Mouse (Mus musculus): ENCODE results near the gene Zcchc24. TPM values are rescaled to one million over a fixed set of nuclear protein-coding genes. Genes with fewer than 3 reads are reported as not detected.

Zcchc24 gene
- polyA plus RNA-seq, 1 experiment: 12.4 TPM

GRCm38 (mm10) chr14:25789946-25790345 lies 21.1 kb upstream of the Zcchc24 start:
- Histone ChIP-seq H3K27me3 (replicated peaks; ENCODE audit: control insufficient read depth, insufficient read depth, low read length) (no peaks in the 10 kb centered on the region), H3K4me3 (ENCODE audit: insufficient read depth, low read depth, low read length) (no peak overlapping the region), H3K4me1 (ENCODE audit: control insufficient read depth, insufficient read depth, low read length) (no peaks in the 10 kb centered on the region), H3K27ac (ENCODE audit: insufficient read depth, low read depth, low read length) (no peak overlapping the region), H3K36me3 (ENCODE audit: control insufficient read depth, insufficient read depth, low read length) (no peaks in the 10 kb centered on the region)
- no peak for DNase-seq
- 76% methylated on average over 1 of the region's 1 CpGs for WGBS
- TF ChIP-seq CTCF (conservative IDR thresholded peaks at IDR 0.05; ENCODE audit: insufficient read depth, insufficient read length, low read depth, low read length): no peak
- no peak for TF ChIP-seq POLR2A (IDR thresholded peaks at IDR 0.05; ENCODE audit: low read depth, low read length)

DNA sequence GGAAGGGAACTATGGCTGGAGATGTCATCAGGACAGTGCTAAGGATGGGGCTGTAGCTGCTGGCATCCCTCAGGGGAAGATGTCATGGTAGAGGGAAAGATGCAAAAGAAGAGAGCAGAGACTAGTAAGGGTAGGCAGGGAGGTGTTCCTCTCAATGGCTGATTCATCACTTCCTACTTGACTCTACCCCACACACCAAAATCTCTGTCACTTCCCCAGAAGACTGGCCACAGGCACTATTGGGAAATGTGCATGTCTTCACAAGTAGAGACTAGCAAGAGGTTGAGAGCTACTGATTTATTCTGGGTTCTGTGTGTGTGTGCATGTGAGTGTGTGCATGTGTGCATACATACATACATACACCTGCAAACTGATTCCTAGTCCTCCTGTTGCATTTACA lies 20.4 kb upstream of the Zcchc24 start:
- TF ChIP-seq CTCF (conservative IDR thresholded peaks at IDR 0.05; ENCODE audit: insufficient read depth, insufficient read length, low read depth, low read length): no peak
- TF ChIP-seq POLR2A (IDR thresholded peaks at IDR 0.05; ENCODE audit: low read depth, low read length): no peak
- Histone ChIP-seq H3K4me3 (ENCODE audit: insufficient read depth, low read depth, low read length) (no peak overlapping the region), H3K36me3 (ENCODE audit: control insufficient read depth, insufficient read depth, low read length) (no peaks in the 10 kb centered on the region), H3K27ac (ENCODE audit: insufficient read depth, low read depth, low read length) (no peak overlapping the region), H3K27me3 (replicated peaks; ENCODE audit: control insufficient read depth, insufficient read depth, low read length) (no peaks in the 10 kb centered on the region), H3K4me1 (ENCODE audit: control insufficient read depth, insufficient read depth, low read length) (no peaks in the 10 kb centered on the region)
- DNase-seq: no peak

DNA sequence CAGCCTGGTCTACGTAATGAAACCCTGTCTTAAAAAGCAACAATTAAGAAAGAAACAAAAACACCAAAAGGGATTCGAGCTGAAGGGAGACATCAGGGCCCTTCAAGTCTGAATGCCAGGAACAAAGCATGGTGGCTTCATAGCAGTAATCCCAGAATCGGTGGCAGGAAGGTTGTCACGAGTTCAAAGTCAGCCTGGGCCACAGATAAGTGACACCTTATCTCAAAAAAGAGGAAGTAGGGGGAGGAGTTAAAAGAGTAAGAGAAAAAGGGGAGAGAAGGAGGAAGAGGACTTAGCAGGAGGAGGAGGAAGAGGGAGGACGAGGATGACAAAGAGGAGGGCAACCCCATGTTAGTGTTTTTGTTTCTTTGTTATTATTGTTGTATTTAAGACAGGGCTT lies 19.4 kb upstream of the Zcchc24 start:
- 67% methylated on average over 5 of the region's 5 CpGs for WGBS
- Histone ChIP-seq H3K27ac (ENCODE audit: insufficient read depth, low read depth, low read length) (no peak overlapping the region), H3K4me3 (ENCODE audit: insufficient read depth, low read depth, low read length) (no peak overlapping the region), H3K27me3 (replicated peaks; ENCODE audit: control insufficient read depth, insufficient read depth, low read length) (no peaks in the 10 kb centered on the region), H3K4me1 (ENCODE audit: control insufficient read depth, insufficient read depth, low read length) (no peaks in the 10 kb centered on the region), H3K36me3 (ENCODE audit: control insufficient read depth, insufficient read depth, low read length) (no peaks in the 10 kb centered on the region)
- DNase-seq: no peak
- TF ChIP-seq CTCF (conservative IDR thresholded peaks at IDR 0.05; ENCODE audit: insufficient read depth, insufficient read length, low read depth, low read length) (no peak), POLR2A (IDR thresholded peaks at IDR 0.05; ENCODE audit: low read depth, low read length) (no peak)

GRCm38 (mm10) chr14:25787387-25787910 lies 18.6 kb upstream of the Zcchc24 start:
- WGBS: 57% methylated on average over 12 of the region's 12 CpGs
- no peaks in the 10 kb centered on the region for H3K36me3 ChIP-seq (ENCODE audit: control insufficient read depth, insufficient read depth, low read length)
- TF ChIP-seq POLR2A (IDR thresholded peaks at IDR 0.05; ENCODE audit: low read depth, low read length) (no peak), CTCF (conservative IDR thresholded peaks at IDR 0.05; ENCODE audit: insufficient read depth, insufficient read length, low read depth, low read length) (no peak)
- no peaks in the 10 kb centered on the region for H3K27me3 ChIP-seq (replicated peaks; ENCODE audit: control insufficient read depth, insufficient read depth, low read length)
- H3K27ac ChIP-seq (ENCODE audit: insufficient read depth, low read depth, low read length): no peak overlapping the region
- DNase-seq: no peak
- H3K4me3 ChIP-seq (ENCODE audit: insufficient read depth, low read depth, low read length): no peak overlapping the region
- H3K4me1 ChIP-seq (ENCODE audit: control insufficient read depth, insufficient read depth, low read length): no peaks in the 10 kb centered on the region

DNA sequence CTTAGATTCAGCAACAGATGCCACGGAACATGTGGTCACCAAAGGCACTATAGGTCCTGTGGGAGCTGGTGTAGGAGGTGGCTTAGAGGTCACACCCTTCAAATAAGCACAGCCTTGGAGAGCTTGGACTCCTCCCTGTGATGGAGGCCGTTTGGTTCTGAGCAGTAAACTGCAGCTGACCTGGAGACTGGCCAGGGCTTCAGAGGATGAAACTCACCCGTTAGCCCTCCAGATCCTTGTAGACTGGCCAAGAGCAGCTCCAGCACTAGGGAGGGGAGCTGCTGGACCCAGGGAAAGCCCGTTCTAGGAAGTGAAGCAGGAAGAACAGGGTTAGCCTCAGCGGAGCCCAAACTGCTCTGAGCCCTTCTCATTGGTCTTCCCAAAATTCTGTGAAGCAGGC lies 18.1 kb upstream of the Zcchc24 start:
- no peak overlapping the region for H3K4me3 ChIP-seq (ENCODE audit: insufficient read depth, low read depth, low read length)
- WGBS: 21% methylated on average over 5 of the region's 5 CpGs

DNA sequence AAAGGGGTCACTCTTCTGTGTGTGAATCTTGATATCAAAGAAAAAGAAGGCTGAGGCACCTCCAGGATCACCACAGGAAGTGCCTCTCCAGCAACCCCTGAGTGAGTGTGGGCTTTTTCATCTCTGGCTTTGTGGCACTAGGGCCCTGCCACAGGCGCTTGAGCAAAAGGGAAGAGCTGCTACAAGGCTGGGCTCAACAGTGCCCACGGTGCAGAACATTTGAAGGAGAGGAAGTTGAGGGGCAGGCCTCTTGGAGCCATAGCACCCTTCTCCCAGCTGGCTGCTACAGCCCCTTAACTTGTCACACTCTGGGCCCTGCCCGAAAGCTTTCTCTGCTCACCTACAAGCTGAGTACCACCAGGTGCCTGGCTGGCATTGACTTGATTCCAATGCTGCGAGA lies 16.4 kb upstream of the Zcchc24 start:
- Histone ChIP-seq H3K27ac (ENCODE audit: insufficient read depth, low read depth, low read length) (no peak overlapping the region), H3K27me3 (replicated peaks; ENCODE audit: control insufficient read depth, insufficient read depth, low read length) (no peaks in the 10 kb centered on the region), H3K4me3 (ENCODE audit: insufficient read depth, low read depth, low read length) (no peak overlapping the region), H3K4me1 (ENCODE audit: control insufficient read depth, insufficient read depth, low read length) (no peaks in the 10 kb centered on the region), H3K36me3 (ENCODE audit: control insufficient read depth, insufficient read depth, low read length) (no peaks in the 10 kb centered on the region)
- DNase-seq: no peak
- TF ChIP-seq CTCF (conservative IDR thresholded peaks at IDR 0.05; ENCODE audit: insufficient read depth, insufficient read length, low read depth, low read length): no peak
- TF ChIP-seq POLR2A (IDR thresholded peaks at IDR 0.05; ENCODE audit: low read depth, low read length): no peak
- 88% methylated on average over 4 of the region's 4 CpGs for WGBS

More for the DNA sequence above, 18.1 kb upstream of the Zcchc24 start:
- Histone ChIP-seq H3K27me3 (replicated peaks; ENCODE audit: control insufficient read depth, insufficient read depth, low read length) (no peaks in the 10 kb centered on the region), H3K4me1 (ENCODE audit: control insufficient read depth, insufficient read depth, low read length) (no peaks in the 10 kb centered on the region), H3K27ac (ENCODE audit: insufficient read depth, low read depth, low read length) (no peak overlapping the region), H3K36me3 (ENCODE audit: control insufficient read depth, insufficient read depth, low read length) (no peaks in the 10 kb centered on the region)
- peak; percentile 53 for DNase-seq
- no peak for TF ChIP-seq POLR2A (IDR thresholded peaks at IDR 0.05; ENCODE audit: low read depth, low read length)
- TF ChIP-seq CTCF (conservative IDR thresholded peaks at IDR 0.05; ENCODE audit: insufficient read depth, insufficient read length, low read depth, low read length): no peak

- no peaks in the 10 kb centered on the region for H3K27me3 ChIP-seq (replicated peaks; ENCODE audit: control insufficient read depth, insufficient read depth, low read length)
- H3K27ac ChIP-seq (ENCODE audit: insufficient read depth, low read depth, low read length): no peak overlapping the region
- 51% methylated on average over 7 of the region's 7 CpGs for WGBS
- TF ChIP-seq CTCF (conservative IDR thresholded peaks at IDR 0.05; ENCODE audit: insufficient read depth, insufficient read length, low read depth, low read length) (no peak), POLR2A (IDR thresholded peaks at IDR 0.05; ENCODE audit: low read depth, low read length) (no peak)
- H3K36me3 ChIP-seq (ENCODE audit: control insufficient read depth, insufficient read depth, low read length): no peaks in the 10 kb centered on the region
- no peak overlapping the region for H3K4me3 ChIP-seq (ENCODE audit: insufficient read depth, low read depth, low read length)
- H3K4me1 ChIP-seq (ENCODE audit: control insufficient read depth, insufficient read depth, low read length): no peaks in the 10 kb centered on the region
- DNase-seq: no peak
Observed at GRCm38 (mm10) chr14:25783220-25783619, 14.4 kb upstream of the Zcchc24 start.

All from kidney, adult 2 months (tissue).